8 mouse cellular contexts compared by ENCODE assay signal in genomic region chr17:22817471-22818198, GRCm38 (mm10). TPM values are rescaled to one million over a fixed set of nuclear protein-coding genes. Genes with fewer than 3 reads are reported as not detected.
DNase-seq lines count a peak whose midpoint lies in the region; ATAC-seq and TF ChIP-seq lines count a peak whose summit lies in the region.

No protein-coding gene starts in this region.

- H3K36me3 ChIP-seq in hindbrain, embryonic 16.5 days (ENCODE audit: control insufficient read depth, insufficient read depth, low read length) = no peaks in the 10 kb centered on the region

- H3K4me3 ChIP-seq in gastrocnemius, adult 2 months = peak overlapping the region; percentile 88
- H3K4me3 ChIP-seq in hindbrain, embryonic 16.5 days (ENCODE audit: low read length) = peak overlapping the region; percentile 77

- peaks cover 7% of the 10 kb centered on the region for H3K4me1 ChIP-seq in hindbrain, embryonic 16.5 days (ENCODE audit: control insufficient read depth, insufficient read depth, low read depth, low read length)

- peak overlapping the region; percentile 85 for H3K9ac ChIP-seq in hindbrain, embryonic 16.5 days (ENCODE audit: low read depth, low read length)

- 1% methylated on average over 28 of the region's 28 CpGs for WGBS in hindbrain, embryonic 16.5 days

- H3K27ac ChIP-seq in gastrocnemius, adult 2 months = peak overlapping the region; percentile 88
- peak overlapping the region; percentile 94 for H3K27ac ChIP-seq in hindbrain, embryonic 16.5 days (ENCODE audit: low read depth, low read length)

- peak; percentile 62 to 64 for DNase-seq in cerebellum, postnatal 36 days
- peak; percentile 68 for DNase-seq in gastrocnemius, adult 2 months
- DNase-seq in left cerebral cortex, adult 11 months (ENCODE audit: low spot score) = peak; percentile 55
- DNase-seq in lung, postnatal 36 days = peak; percentile 84
- DNase-seq in right cerebral cortex, adult 18-20 months = peak; percentile 77

- no peaks in the 10 kb centered on the region for H3K9me3 ChIP-seq in hindbrain, embryonic 16.5 days (ENCODE audit: control insufficient read depth, low read length)

- H3K27me3 ChIP-seq in hindbrain, embryonic 16.5 days (replicated peaks; ENCODE audit: control insufficient read depth, insufficient read depth, low read length) = no peaks in the 10 kb centered on the region

- no peak for TF ChIP-seq CTCF in gastrocnemius, adult 2 months (IDR thresholded peaks at IDR 0.05)

- peak overlapping the region; percentile 45 for H3K4me2 ChIP-seq in hindbrain, embryonic 16.5 days (ENCODE audit: low read length)

- ATAC-seq in activated CD4-positive, CD25-positive, alpha-beta regulatory T cell, adult 4 months = peak; percentile 83
- ATAC-seq in hindbrain, embryonic 16.5 days = peak; percentile 99
- ATAC-seq in erythroid progenitor cell, adult 5-6 weeks (replicated peaks; ENCODE audit: low FRiP score, poor library complexity, severe bottlenecking) = no peak

- intact Hi-C loops in gastrocnemius, adult 2 months (cut with DNase I) = no loop called here

RNA-seq across cellular contexts. Expression of gene Zfp945, which starts 49.3 kb away (rescaled TPM):
- polyA plus RNA-seq in activated CD4-positive, CD25-positive, alpha-beta regulatory T cell, adult 4 months (2017; shearing (Covaris generic)) = 10 to 100 TPM; 16.2 to 21.3 TPM
- 1 to 10 TPM; 2.2 to 2.8 TPM for total RNA-seq in gastrocnemius, adult 2 months (2021)
- 16.5 and 18.1 TPM in 2 replicates for polyA plus RNA-seq in hindbrain, embryonic 16.5 days (2015; fragmentation: Nextera tagmentation; extraction: Ambion mirVana)
- 2.2 and 5.9 TPM in 2 replicates for total RNA-seq in erythroid progenitor cell, adult 5-6 weeks (2015; ENCODE audit: low replicate concordance)
- total RNA-seq in erythroid progenitor cell, adult 5-6 weeks (2017; ENCODE audit: low replicate concordance) = 1.4 and 1.5 TPM in 2 replicates
